Mouse (Mus musculus) urinary bladder, adult 18-20 months (tissue): ENCODE data around the gene Gm20662.

ENCODE experiments used
- DNase-seq, 2 experiments: peaks; one replicate each; pipeline ENCODE4 v3.0.0; 2022; ENCODE audit warnings: low spot score in 2 of 2, mixed read lengths in 2 of 2

Gene Gm20662

DNA sequence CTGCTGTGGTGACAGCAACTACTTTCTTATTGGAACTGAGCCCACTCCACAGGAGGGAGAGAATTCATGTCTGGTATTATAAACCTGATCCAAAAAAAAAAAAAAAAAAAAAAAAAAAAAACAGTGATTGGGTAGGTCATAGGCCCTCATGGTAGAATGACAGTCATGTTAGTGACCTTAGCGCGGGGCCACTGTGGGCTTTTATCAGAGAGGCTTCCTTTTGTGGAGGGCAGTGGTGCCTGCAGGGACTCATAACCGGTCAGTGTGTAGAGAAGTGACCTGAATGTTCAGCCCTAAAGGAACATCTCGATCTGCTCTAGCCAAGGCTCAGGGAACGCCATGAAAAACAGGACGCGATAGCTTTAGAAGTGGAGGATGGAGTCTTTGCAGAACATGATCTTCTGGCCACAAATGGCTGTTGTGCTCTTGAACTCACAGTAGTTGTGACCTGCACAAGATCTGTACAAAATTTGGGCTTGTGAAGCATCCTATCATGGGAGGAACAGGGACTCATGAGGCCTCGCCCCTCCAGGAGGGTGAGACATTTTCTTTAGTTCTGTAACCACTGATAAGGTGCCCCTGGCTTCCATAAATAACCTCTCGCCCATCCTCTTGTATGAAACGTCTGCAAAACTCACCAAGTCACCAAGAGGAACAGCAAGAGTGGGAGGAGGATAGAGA, 21.5 kb upstream of the Gm20662 start:
- DNase-seq = no peak

DNA sequence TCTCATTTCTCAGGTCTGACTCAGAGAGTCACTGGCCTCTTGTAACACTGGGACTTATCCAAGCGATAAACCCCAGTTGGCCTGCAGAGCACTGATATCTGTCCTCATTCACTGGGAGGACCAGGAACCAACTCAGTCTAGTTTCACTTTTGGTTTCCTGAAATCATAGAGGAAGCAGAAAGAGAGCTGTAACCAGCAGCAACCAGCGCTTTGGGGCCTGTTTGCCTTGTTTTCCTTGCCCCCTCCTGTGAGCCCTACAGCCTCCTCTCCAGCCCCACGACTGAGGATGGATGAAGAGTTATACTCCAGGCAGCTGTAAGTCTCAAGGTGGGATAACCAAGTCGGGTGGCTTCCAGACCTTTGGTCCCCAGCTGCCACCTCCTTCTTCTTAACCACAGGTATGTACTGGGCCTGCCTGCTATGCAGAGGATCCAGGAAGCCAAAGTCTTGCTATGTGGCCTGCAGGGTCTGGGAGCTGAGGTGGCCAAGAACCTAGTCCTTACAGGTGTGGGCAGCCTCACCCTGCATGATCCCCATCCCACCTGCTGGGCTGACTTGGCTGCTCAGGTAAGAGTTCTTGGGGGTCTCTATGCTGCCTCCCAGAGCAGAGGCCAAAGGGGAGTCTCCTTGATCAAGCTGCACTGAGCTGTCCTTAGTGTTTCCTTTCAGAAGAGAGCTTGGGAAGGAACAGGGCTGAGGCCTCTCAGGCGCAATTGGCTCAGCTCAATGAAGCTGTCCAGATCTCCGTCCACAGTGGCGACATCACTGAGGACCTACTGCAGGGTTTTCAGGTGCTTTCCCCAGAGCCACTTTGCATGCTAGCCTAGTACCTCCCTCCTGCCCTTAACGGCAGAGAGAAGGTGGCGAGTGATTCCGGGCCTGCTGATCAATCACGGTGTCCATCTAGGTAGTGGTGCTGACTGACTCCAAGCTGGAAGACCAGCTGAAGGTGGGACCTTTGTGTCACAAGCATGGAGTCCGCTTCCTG, 20.5 kb upstream of the Gm20662 start, which contains the start of gene Uba7:
Uba7 (plus strand) TSS at position 107 of the 988 bp plus-strand sequence.
- DNase-seq = peak; percentile 46 to 47

DNA sequence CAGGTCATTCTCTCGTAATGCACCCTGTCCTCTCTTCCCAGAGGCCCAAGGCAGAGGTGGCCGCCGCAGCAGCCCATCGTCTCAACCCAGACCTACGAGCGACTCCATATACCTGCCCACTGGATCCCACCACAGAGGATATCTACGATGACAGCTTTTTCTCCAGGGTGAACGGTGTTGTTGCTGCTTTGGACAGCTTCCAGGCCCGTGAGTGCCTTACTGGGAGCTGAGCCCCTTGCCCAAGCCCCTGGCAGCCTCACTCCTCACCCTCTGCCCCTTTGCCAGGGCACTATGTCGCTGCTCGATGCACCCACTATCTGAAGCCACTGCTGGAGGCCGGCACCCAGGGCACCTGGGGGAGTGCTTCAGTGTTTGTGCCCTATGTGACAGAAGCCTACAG, 17.3 kb upstream of the Gm20662 start:
- no peak for DNase-seq

DNA sequence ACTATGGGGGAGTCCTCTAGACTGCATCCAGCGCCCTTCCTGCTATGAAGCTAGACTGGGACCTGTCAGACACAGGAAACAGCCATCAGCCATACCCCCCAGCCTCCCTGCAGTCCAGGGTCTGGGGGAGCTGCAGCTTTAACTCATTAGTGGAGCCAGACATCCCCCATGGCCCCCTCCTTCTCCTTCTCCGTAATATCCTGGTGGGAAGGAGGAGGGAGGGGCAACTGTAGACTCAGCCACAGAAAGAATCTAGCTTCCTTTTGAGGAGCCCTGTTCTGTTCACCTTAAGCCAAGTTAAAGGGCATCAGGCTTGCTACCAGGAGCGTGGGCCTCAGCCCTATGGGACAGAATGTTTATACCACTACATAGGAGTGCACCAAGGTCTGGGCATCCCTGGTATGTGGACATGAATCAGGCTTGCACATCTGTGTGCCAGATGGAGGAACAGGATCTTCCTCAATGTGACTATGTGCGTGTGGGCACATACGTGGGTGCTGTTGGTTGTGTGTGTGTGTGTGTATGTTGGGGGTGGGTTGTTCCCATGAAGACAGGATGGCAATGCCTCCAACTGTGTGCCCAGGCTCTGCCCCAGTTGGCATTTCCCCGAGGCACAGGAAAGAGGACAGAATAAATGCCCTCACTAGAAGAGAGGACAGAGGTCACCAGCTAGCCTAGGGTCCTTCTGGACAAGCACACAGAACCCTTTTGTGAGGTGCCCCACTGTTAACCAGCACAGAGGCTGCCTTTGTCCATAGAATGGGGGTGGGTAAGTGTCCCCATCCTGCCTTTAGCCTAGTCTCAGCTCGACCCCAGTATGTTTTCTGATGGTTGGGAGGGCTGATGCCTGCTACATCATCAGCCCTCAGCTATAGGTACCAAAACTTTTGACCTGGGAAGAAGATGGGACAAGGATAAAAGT, 14.2 kb upstream of the Gm20662 start:
- DNase-seq = no peak

DNA sequence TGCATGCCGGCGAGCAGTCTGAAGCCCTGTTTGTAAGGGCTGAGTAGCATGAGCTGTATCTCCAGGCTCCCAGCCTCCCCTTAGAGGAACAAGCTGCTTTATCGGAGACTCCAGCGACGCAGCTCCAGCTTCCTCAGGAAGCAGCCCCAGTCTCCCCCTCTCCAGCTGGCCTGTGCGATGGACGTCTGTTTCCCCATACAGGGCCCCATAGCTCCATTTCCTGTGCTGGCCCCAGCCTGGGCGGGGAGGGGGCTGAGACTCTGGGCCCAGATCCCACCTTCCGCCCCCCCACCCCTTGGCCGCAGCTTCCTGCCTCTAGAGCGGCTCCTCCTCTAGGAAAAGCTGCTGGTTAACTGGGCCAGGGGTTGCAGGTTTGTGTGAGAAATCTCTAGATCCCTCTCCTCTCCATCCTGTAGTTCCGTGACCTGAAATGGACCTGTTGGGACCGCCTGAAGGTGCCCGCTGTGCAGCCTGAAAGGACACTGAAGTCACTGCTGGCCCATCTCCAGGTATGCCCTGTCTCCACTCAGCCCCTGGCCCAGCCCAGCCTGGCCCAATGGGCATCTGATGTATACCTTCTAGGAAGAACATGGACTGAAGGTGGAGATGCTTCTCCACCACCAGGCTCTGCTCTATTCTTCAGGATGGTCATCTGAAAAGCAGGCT, 13.3 kb upstream of the Gm20662 start, which contains the start of gene Gm20661:
Gm20661 (plus strand) TSS at position 378 of the 666 bp plus-strand sequence.
- DNase-seq = no peak

DNA sequence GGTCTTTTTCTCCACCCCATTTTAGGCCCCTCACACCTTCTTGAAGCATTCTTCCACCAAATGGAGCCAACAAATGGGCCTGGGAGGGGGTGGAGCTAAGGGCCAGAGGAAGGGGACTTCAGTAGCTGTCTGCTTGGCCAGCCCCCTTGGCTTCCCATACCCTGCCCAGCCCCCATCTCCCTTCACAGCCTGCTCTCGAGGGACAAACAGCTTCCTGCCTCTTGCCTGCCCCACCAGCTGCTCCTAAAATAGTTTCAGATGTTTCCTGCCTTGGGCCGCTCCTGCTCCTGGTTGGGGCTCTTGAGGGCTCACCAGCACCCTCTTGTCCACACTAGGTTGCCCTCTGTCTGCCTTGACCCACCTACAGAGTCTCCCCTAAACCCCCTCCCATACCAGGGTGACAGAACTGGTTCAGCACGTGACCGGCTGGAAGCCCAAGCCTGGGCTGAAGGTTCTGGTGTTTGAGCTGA, 12.7 kb upstream of the Gm20662 start:
- no peak for DNase-seq

DNA sequence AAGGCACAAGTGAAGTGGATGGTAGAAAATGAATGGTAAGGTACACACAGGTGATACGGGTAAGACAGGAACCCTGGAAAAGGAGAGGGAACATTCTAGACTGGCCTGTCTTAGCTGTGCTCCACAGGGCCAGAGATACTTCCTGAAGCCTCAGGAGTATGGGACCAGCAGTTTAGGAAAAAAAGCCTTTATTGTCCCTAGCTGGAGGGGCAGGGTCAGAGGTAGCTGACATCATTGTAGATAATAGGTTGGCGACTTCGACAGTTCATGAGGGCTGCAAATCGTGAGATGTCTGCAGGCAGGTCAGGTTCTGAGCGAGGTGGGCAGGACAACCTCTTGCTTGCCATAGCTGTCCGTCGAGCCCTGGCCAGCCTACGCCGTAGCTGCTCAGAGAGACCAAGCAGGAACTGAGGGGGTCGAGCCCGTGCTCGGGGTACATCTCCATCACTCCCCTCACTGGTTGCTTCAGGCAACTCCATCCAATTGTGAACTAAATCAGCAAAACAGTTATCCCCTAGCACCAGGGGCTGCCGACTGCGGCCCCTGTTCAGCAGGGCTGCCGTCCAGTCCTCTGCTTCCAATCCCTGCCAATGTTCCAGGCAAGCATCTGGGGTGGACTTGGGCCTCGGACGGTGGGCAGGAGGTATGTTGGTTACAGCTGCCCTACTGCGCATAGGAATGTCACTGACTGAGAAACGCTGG, 11.9 kb upstream of the Gm20662 start:
- no peak for DNase-seq

DNA sequence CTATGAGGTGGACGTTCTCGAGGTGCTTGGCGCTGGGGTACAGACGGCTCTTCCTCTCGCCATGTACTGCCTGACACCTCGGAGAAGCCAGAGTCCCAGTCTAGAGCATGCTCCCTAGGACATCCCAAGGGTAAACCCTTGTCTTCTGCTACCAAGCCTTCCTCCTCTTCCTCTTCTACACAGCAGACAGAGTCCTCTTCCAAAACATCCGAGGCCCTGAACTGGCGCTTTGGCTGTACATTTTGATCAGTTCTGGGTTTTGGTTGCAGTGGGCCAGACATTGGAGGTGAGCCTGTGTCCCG, 11.4 kb upstream of the Gm20662 start:
- DNase-seq = no peak

DNA sequence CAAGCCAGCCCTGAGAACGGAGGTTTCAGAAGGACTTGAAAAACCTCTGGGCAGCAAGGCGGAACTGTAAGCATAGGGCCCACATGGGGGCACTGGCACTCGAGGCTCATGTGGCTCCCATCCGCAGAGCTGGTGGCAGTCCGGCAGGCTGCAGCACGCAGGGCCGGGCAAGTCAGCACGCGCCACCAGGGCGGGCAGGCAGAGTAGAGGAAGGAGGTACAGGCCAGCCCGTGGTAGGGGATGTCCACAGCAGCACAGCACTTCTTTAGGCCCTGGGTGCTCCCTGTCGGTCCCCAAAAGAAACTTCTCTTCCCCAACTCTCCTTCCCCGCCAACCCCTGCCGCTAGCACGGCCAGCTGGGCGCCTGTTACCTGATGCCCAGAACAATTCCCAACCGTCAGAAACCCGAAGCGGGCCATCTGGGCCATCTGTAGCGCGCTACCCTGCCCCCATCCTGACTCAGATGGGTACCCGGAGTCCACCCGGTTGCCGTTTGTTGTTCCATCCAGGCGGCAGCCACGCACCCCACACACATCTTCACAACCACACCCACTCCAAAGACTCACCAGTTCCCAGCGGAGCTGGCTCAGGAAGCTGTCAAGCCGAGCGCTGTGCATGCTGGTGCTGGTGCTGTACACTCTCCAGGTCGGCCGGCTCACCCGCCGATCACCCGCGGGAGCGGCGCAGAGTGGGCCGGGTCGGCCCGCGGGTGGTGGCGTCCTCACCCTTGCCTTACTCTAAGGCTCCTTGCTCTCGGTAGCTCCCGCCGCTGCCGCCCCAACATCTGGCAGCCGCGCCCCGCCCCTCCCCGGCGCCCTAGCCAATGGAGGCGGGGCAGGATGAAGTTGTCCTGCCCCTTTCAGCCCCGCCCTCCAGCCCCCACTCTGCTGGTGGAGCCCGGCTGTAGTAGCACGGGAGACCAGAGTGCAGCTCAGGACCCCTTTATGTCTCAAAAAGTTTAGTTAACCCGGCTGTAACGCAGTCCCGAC, 10.7 kb upstream of the Gm20662 start, which contains the start of gene Inka1:
Inka1 (minus strand) TSS at position 749 of the 989 bp plus-strand sequence.
- peak; percentile 83 to 86 for DNase-seq

DNA sequence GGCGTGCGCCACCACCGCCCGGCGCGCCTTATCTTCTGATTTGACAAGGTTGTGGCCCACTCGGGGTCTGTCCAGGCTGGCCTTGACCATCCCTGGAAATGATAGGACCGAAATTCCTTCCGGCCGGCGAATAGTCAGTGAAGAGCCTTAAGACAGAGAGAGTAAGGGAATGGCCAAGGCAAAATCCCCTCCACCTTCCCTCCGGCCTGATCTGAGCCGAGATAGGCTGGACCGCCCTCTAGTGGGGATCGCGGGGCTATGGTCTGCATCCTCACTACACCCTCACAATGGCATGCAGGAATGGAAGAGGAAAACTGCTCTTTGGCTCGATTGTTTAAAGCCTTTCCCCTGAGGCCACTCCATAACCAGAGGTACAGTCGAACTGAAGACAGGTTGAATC, 9.8 kb upstream of the Gm20662 start:
- DNase-seq = peak; percentile 60 to 72

DNA sequence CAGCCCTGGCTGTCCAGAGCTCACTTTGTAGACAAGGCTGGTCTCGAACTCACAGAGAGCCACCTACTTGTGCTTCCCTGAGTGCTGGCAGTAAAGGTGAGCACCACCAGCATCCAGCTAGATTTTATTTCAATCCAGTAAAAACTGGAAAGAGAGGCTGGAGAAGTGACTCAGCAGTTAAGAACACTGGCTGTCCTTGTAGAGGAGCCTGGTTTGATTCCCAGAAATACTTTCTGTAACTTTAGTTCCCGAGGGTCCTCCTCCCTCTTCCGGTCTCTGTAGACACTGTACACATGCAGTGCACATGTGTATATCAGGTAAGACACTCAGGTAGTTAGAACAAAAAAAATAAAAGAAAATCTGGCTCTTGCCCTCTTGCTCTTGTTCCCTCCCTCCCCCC, 8.2 kb upstream of the Gm20662 start:
- DNase-seq = no peak

DNA sequence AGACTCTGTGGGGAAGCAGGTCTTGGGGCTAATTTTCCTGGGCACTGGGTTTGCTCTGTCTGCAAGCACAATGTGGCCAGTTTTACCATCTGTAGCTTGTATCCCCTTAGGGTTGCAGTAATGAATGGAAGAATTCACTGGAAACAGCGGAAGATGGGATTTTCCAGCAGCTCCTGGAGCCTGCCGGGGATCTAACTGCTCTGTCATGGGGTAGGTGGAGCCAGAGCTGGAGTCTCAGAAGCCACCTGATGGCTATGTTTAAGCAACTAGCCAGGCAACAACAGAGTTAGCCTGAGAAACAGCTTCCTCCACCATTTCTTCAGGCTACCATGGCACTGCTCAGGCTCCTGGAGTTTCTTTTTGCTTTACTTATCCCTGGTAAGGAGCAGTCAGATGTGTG, 4.0 kb upstream of the Gm20662 start, which contains the start of gene Cdhr4:
Cdhr4 (plus strand) TSS at position 301 of the 400 bp plus-strand sequence.
- DNase-seq = no peak

DNA sequence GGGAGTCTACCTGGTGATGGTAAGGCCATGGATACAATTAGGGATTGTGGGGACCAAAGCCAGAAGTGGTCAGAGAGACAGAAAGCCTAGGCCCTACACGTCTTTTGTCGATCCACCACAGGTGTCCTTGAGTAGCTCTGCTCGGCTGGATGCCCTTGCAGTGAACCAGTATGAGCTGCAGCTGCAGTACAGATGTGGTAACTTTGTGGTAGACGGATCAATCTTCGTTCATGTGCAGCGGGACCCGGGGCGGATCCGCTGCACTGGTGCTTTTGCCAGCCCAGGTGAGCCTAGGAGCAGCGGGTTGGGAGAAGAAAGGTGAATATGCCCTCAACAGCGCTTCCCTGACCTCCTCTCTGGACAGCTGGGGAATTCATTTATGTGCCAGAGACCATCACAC, 3.1 kb upstream of the Gm20662 start:
- no peak for DNase-seq

DNA sequence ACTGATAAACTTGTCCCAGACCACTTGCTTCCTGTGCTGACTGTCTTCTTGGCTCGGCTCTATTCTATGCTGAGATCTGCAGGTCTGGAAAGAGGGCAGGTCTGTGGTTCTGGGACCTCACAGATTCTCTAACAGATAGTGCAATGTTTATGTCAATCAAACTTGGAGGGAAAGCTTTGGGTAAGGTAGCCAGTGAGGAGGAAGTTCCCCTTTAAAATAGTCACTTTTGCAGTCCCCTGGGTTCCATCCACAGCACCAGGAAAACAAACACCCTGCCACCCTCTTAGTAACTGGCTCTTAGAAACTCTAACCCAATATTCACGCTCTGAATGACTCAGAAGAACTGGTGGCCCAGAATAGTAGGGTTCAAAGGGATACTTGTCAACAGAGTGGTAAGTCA, 1.7 kb upstream of the Gm20662 start:
- no peak for DNase-seq

DNA sequence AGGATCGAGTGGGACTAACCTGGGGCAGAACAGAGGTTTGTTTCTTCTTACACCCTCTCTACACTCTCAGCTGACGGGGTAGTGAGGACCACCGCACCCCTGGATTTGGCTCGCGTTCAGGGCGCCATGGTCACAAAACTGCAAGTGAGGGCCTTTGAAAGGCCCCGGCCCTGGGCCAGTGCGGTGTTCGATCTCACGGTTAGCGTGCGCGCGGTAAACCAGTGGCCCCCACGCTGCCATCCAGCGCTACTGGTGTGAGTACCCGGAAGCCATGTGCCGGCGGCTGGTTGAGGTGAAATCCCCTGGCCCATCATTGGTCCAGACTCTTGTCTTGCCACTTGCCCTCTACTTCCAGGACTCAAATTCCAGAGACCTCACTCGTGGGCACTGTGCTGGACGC, 636 bp upstream of the Gm20662 start:
- DNase-seq = no peak

DNA sequence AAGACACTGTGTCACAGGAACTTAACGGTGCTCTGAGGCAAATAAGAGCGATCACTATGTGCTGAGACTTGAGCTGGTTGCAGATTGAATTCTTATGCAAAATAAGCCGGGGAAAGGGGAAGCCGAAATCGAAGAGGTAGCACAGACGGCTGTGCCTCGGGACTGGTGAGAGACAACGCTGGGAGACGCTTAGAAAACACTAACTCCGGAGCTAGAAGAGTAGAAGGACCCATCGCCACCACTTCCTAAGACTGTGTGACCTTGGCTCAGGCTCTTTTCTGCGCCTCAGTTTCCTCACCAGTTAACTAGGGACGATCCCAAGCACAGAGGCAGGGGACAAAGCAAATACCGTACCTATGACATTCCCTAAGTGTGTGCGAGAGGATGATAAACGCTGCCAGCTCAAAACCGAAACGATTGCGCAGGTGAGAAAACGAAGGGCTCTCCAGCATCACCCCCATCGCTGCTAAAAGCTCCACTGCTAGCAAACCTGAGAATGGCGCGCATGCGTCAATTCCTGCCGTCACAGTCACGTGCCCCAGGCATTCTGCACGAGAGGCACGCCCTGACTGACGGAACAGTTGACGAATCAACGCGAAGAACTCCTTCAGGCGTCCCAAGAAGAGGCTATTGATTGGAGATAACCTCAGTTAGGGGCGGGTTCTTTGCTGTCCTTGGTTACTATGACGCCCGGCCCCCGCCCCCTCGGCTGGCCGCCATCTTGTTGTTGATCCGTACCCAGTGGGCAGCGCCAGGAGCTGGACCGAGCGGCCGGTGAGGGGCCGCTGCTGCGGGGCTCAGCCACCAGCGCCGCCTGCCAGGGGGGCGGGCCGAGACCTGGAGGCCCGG, 6.0 kb downstream of the Gm20662 start, which contains the start of gene Ip6k1:
Ip6k1 (plus strand) TSS at position 580 of the 849 bp plus-strand sequence.
- peak; percentile 99 for DNase-seq

DNA sequence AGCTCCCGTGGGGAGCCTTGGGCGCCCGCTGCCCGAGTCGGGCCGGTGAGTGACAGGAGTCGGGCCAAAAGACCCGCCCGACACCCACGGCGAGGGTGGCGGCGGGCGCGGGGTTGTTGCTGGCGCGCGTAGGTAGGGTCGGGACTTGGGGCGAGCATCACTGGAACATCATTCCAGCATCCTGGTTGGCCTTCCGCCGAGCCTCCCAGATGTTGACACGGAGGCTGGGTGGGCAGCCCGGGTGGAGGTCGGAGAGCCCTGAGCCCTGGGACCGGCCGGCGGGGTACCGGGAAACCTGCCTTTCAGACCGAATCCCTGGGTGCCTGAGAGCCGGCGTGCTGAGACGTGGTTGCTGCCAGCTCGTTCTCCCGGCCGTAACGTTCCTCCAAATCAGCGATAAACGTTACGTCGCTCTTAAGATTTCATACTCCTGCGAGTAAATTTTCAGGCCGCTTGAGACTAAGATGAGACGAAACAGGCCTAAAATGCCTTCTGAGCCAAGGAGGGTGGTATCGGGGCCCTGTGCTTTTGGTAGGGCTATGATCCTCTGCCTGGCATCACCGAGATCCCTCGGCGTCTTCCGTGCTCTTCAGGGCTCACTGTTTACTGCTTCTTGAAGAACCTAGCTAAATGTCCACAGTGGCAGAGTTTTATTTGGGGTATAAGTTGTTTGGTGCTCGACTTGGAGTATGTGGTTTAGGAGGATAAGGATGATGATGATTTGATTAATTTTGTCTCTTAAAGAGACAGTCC, 6.8 kb downstream of the Gm20662 start:
- DNase-seq = no peak
